Mouse (Mus musculus) C2C12 (cell line): Measurements from ENCODE around the gene Nav3.

Experiments
- CEBPB ChIP-seq: IDR thresholded peaks from one replicate; pipeline ENCODE4 v1.6.1; 2011; ENCODE audit warnings: low read depth, mild to moderate bottlenecking, control low read depth, moderate library complexity
- CTCF ChIP-seq: IDR thresholded peaks from one replicate; pipeline ENCODE4 v1.5.1; 2011; ENCODE audit not compliant: control insufficient read depth, insufficient read depth, insufficient read length
- FOSL1 ChIP-seq: IDR thresholded peaks from one replicate; pipeline ENCODE4 v1.8.0; 2011; ENCODE audit warnings: mild to moderate bottlenecking, low read length; ENCODE audit not compliant: poor library complexity, insufficient read depth, severe bottlenecking
- MAX ChIP-seq: IDR thresholded peaks from one replicate; pipeline ENCODE4 v1.6.1; 2011; ENCODE audit warnings: mild to moderate bottlenecking, control low read depth
- MYOD1 ChIP-seq: IDR thresholded peaks from one replicate; pipeline ENCODE4 v1.6.1; 2011; ENCODE audit warnings: low read depth; ENCODE audit not compliant: control insufficient read depth, insufficient read length
- MYOG ChIP-seq: IDR thresholded peaks from one replicate; pipeline ENCODE4 v1.6.1; 2011; ENCODE audit not compliant: control insufficient read depth, insufficient read length; ENCODE audit errors: extremely low read depth
- USF1 ChIP-seq: IDR thresholded peaks from one replicate; pipeline ENCODE4 v1.6.1; 2011; ENCODE audit warnings: low read depth, mild to moderate bottlenecking, control low read depth, moderate library complexity

GRCm38 (mm10) chr10:110272818-110273217 is 183.2 kb downstream of the Nav3 start:
- TF ChIP-seq MYOG = no peak
- TF ChIP-seq MYOD1 = no peak
- no peak for TF ChIP-seq CTCF
- TF ChIP-seq CEBPB = no peak
- TF ChIP-seq FOSL1 = no peak
- TF ChIP-seq MAX = no peak
- no peak for TF ChIP-seq USF1
